Mouse (Mus musculus) leukemia stem cell, adult 10-12 weeks (primary cell): Measurements from ENCODE around the gene Psmc5. TPM values are rescaled to one million over a fixed set of nuclear protein-coding genes. Genes with fewer than 3 reads are reported as not detected.

Experiments
- polyA plus RNA-seq: library from polyadenylated mRNA; stranded (reverse); fragments of >175 nt; gene quantifications from 2 replicates; pipeline ENCODE4 v1.2.3, GENCODE M21; 2012; ENCODE audit warnings: low replicate concordance

The Psmc5 gene
- polyA plus RNA-seq = 8.9 and 18.7 TPM in 2 replicates

GRCm38 (mm10) chr11:106255685-106256451, at the start of gene Psmc5, which contains the start of gene Ftsj3:
Gene Psmc5, plus strand, starts transcription at chr11:106256154.
Gene Ftsj3, minus strand, starts transcription at chr11:106256079.

GRCm38 (mm10) chr11:106215927-106216729, 39.8 kb upstream of the Psmc5 start, which contains the start of gene Ccdc47:
Gene Ccdc47, minus strand, starts transcription at chr11:106216344.

GRCm38 (mm10) chr11:106216730-106217490, 39.0 kb upstream of the Psmc5 start, which contains the start of gene Ddx42:
Gene Ddx42, plus strand, starts transcription at chr11:106216926.

GRCm38 (mm10) chr11:106272644-106273310, 16.8 kb downstream of the Psmc5 start, which contains the start of gene Smarcd2:
Gene Smarcd2, minus strand, starts transcription at chr11:106272972.

GRCm38 (mm10) chr11:106276454-106276853, 20.5 kb downstream of the Psmc5 start, which contains the start of gene Tcam1:
Gene Tcam1, plus strand, starts transcription at chr11:106276672.

GRCm38 (mm10) chr11:106301765-106302164, 45.8 kb downstream of the Psmc5 start, which contains the start of gene Gh:
Gene Gh, minus strand, starts transcription at chr11:106301865.

Other genes with a start within 250 kb of the Psmc5 start
- gene Kcnh6, start 248.0 kb upstream of the Psmc5 start, polyA plus RNA-seq = not detected in 2 replicates
- gene Dcaf7, start 219.3 kb upstream of the Psmc5 start, polyA plus RNA-seq = 34.4 and 37.9 TPM in 2 replicates
- 15.6 and 22.6 TPM in 2 replicates for gene Taco1, start 190.1 kb upstream of the Psmc5 start, polyA plus RNA-seq
- gene Map3k3, start 171.5 kb upstream of the Psmc5 start, polyA plus RNA-seq = 4.8 and 5.7 TPM in 2 replicates
- not detected in 2 replicates for gene Gm10840, start 95.3 kb upstream of the Psmc5 start, polyA plus RNA-seq
- gene Limd2, start 95.3 kb upstream of the Psmc5 start, polyA plus RNA-seq = 142 and 144 TPM in 2 replicates
- 49.2 and 63.9 TPM in 2 replicates for gene Strada, start 54.0 kb upstream of the Psmc5 start, polyA plus RNA-seq
- 0.83 and 1.2 TPM in 2 replicates for gene Ccdc47, start 39.8 kb upstream of the Psmc5 start, polyA plus RNA-seq
- gene Ddx42, start 39.2 kb upstream of the Psmc5 start, polyA plus RNA-seq = 7.5 and 8.1 TPM in 2 replicates
- gene Ftsj3, start 75 bp upstream of the Psmc5 start, polyA plus RNA-seq = 3.1 and 16.8 TPM in 2 replicates
- 47.7 and 136 TPM in 2 replicates for gene Smarcd2, start 16.8 kb downstream of the Psmc5 start, polyA plus RNA-seq
- gene Tcam1, start 20.5 kb downstream of the Psmc5 start, polyA plus RNA-seq = 0.06 and 0.07 TPM in 2 replicates
- 0.21 TPM in 1 of 2 replicates, not detected in the other for gene Gh, start 45.7 kb downstream of the Psmc5 start, polyA plus RNA-seq
- 49.5 and 90.7 TPM in 2 replicates for gene Cd79b, start 58.6 kb downstream of the Psmc5 start, polyA plus RNA-seq
- gene Scn4a, start 97.1 kb downstream of the Psmc5 start, polyA plus RNA-seq = 0.25 and 0.68 TPM in 2 replicates
- gene Prr29, start 109.3 kb downstream of the Psmc5 start, polyA plus RNA-seq = 0.65 TPM in 1 of 2 replicates, not detected in the other
- 11.7 and 25.0 TPM in 2 replicates for gene Icam2, start 131.9 kb downstream of the Psmc5 start, polyA plus RNA-seq
- 4.1 and 6.1 TPM in 2 replicates for gene Ern1, start 231.7 kb downstream of the Psmc5 start, polyA plus RNA-seq